Mouse (Mus musculus) forebrain, embryonic 13.5 days (tissue): ENCODE data around the gene Prdx2. TPM values are rescaled to one million over a fixed set of nuclear protein-coding genes. Genes with fewer than 3 reads are reported as not detected.

Experiments used
- ATAC-seq: fragments of 200-750 bp; cut with Nextera tagmentation; 2 replicates; pipeline ENCODE4 v1.8.0; 2017
- H3K27ac ChIP-seq: fragments of 300-500 bp; sonication (generic); 2 replicates; pipeline ENCODE4 v1.5.1; 2015; ENCODE audit warnings: inconsistent platforms, mild to moderate bottlenecking, moderate library complexity
- H3K27me3 ChIP-seq: fragments of 300-500 bp; sonication (generic); 2 replicates; pipeline ENCODE4 v1.6.1; 2015; ENCODE audit warnings: mild to moderate bottlenecking, inconsistent platforms
- H3K36me3 ChIP-seq: fragments of 300-500 bp; sonication (generic); 2 replicates; pipeline ENCODE4 v1.6.1; 2015; ENCODE audit warnings: mild to moderate bottlenecking, inconsistent platforms; ENCODE audit not compliant: poor library complexity, severe bottlenecking
- H3K4me1 ChIP-seq: fragments of 300-500 bp; sonication (generic); 2 replicates; pipeline ENCODE4 v1.6.1; 2015; ENCODE audit warnings: inconsistent platforms
- H3K4me2 ChIP-seq: fragments of 300-500 bp; sonication (generic); 2 replicates; pipeline ENCODE4 v1.6.1; 2015; ENCODE audit warnings: inconsistent platforms, mild to moderate bottlenecking, moderate library complexity
- H3K4me3 ChIP-seq: fragments of 300-500 bp; sonication (generic); 2 replicates; pipeline ENCODE4 v1.5.1; 2015; ENCODE audit warnings: mild to moderate bottlenecking, inconsistent platforms
- H3K9ac ChIP-seq: fragments of 300-500 bp; sonication (generic); 2 replicates; pipeline ENCODE4 v1.6.1; 2015; ENCODE audit warnings: mild to moderate bottlenecking, inconsistent platforms
- H3K9me3 ChIP-seq: fragments of 300-500 bp; sonication (generic); replicated peaks from 2 replicates; pipeline ENCODE4 v1.6.1; 2016; ENCODE audit warnings: inconsistent platforms
- WGBS: fragments of 180-500 bp; shearing (Covaris S2); methylation state at CpG from one replicate; pipeline ENCODE4 v1.1.7; 2015; 5-methylcytosine and 5-hydroxymethylcytosine counted together
- polyA plus RNA-seq: library from polyadenylated mRNA; unstranded; fragments of >200 nt; fragmentation: Nextera tagmentation; extraction: Ambion mirVana; gene quantifications from 2 replicates; pipeline ENCODE4 v1.2.1, GENCODE M21; 2015

Prdx2 gene
- polyA plus RNA-seq, 1 experiment from 2014 or later, result 1,662 TPM

DNA sequence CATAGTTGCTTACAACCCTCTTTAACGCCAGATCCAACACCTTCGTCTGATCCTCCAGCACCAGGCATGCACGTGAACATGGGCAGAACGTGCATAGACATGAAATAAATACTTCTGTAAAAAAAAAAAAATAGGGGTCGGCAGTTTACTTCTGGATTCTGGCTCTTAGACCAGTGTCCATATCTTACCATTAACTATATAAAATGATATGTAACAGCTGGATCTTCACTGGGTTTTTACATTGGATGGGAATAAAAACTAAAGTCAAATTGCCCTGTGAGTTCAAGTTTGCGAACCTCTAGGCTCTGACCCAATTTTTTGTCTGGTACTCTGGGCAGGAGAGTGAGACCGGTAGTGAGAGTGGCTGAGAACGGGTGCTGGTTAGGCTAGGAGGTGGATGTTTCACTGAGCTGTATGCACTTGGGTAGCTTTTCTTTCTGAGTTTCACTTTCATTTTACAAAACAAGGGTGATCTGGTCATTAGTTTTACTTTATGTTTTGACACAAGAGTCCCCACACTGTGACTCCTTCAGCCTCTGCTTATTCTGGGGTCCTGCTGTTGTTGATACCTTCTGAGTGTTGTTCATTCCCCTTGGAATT is 5.3 kb downstream of the Prdx2 start:
- Histone ChIP-seq H3K9ac (no peak overlapping the region), H3K4me3 (no peak overlapping the region), H3K27me3 (peaks cover 29% of the 10 kb centered on the region), H3K4me1 (peaks cover 72% of the 10 kb centered on the region), H3K27ac (no peak overlapping the region), H3K4me2 (no peak overlapping the region), H3K9me3 (no peaks in the 10 kb centered on the region), H3K36me3 (peaks cover 47% of the 10 kb centered on the region)
- ATAC-seq, result no peak
- WGBS, result 83% methylated on average over 8 of the region's 8 CpGs

DNA sequence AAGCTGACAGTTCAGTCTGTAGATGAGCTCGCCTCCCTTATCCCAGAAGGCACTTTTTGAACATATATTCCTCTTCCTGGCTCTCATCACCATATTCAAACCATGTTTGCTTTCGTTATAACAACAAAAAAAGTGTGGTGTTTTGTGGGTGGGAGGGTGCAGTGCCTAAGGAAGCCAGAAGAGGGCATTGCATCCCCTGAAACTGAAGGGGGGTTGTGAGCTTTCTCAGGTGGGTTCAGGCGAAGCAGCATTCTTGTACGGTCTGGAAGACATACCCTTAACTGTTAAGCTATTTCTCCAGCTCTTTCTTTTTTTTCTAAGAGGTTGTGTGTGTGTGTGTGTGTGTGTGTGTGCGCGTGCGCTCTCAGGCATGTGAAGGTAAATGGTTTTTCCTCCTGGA is 6.0 kb downstream of the Prdx2 start:
- H3K9me3 ChIP-seq, result no peaks in the 10 kb centered on the region
- peaks cover 78% of the 10 kb centered on the region for H3K4me1 ChIP-seq
- peaks cover 35% of the 10 kb centered on the region for H3K27me3 ChIP-seq
- peak overlapping the region; percentile 72; the same call in 1 of the 2 replicates for H3K9ac ChIP-seq
- no peak overlapping the region for H3K27ac ChIP-seq
- WGBS, result 34% methylated on average over 7 of the region's 7 CpGs
- H3K4me2 ChIP-seq, result peak overlapping the region; percentile 96
- peaks cover 47% of the 10 kb centered on the region for H3K36me3 ChIP-seq
- H3K4me3 ChIP-seq, result peak overlapping the region; percentile 51; the same call in 1 of the 2 replicates
- ATAC-seq, result no peak

DNA sequence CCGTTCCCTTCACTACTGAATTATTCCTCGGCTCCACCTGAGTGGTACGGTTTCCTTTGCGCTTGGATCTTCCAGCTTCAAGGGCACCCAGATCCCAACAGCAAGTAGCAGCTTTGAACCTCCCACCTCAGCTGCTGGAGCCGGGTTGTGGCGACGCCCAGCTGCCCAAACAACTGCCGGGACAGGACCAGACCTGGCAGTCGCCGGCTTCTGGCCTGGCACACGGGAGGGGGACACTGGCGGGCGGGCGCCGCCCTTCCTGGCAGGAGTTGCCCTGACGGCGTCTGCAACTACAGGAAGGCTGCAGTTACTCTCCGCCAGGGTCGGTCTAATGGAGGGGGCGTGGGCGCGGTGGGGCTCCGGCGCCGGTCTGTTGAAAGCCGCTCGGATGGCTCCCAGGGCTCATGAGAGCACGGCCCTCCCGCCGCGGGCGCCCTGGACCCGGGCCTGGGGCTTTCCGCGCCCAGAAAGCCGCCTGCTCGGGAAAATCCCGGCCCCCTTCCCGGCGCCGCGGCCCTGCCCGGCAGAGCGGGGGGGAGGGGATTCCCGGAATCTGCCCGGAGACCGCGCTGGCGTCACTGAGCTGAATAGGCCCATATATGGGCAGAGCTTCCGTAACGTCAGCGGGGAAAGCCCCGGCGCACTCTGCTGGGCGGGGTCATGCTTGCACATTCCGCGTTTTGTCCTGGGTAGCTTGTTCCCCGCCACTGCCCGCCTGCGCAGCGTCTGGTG is 6.8 kb downstream of the Prdx2 start:
- peak overlapping the region; percentile 51 for H3K4me3 ChIP-seq
- peak overlapping the region; percentile 54; the same call in 1 of the 2 replicates for H3K27ac ChIP-seq
- ATAC-seq, result peak; percentile 90
- H3K9ac ChIP-seq, result peak overlapping the region; percentile 72
- WGBS, result under 1% methylated on average over 61 of the region's 61 CpGs
- H3K4me1 ChIP-seq, result peaks cover 78% of the 10 kb centered on the region
- H3K27me3 ChIP-seq, result peaks cover 42% of the 10 kb centered on the region
- H3K36me3 ChIP-seq, result peaks cover 42% of the 10 kb centered on the region
- H3K9me3 ChIP-seq, result no peaks in the 10 kb centered on the region
- peak overlapping the region; percentile 96 for H3K4me2 ChIP-seq

DNA sequence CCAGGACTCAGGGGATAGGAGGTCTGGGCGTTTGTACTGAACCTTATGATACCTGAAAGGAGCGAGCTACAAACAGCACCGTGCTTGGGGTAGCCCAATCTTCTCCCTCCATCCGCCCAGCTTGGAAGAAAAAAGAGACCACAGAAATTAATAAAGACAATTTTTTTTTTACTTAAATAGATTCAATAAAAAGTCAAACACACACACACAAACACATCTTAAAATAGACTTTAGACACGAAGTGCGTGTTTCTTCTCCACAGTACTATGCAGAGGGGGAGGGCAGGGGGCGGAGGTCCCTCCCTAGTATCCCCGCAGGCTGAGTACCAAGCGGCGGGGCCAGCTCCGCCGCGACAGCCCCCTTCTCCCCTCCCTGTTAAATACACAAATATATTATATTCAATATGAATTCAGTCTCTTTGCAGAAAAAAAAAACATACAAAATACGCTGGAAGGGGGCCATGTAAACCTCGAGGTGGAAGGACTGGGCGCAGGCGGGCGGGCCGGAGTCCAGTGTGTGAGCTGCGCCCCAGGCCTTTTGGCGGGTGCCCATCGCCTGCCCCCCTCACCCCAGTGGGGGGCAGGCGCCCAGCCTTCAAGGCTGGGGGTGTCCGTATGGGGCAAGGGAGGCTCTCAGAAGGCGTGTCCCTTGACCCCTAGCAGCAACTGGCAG is 7.5 kb downstream of the Prdx2 start:
- H3K9me3 ChIP-seq, result no peaks in the 10 kb centered on the region
- ATAC-seq, result no peak
- peaks cover 74% of the 10 kb centered on the region for H3K4me1 ChIP-seq
- peak overlapping the region; percentile 96 for H3K4me2 ChIP-seq
- H3K4me3 ChIP-seq, result peak overlapping the region; percentile 51
- WGBS, result 5% methylated on average over 24 of the region's 25 CpGs
- H3K27me3 ChIP-seq, result peaks cover 46% of the 10 kb centered on the region
- no peak overlapping the region for H3K27ac ChIP-seq
- H3K36me3 ChIP-seq, result peaks cover 35% of the 10 kb centered on the region
- H3K9ac ChIP-seq, result peak overlapping the region; percentile 72

DNA sequence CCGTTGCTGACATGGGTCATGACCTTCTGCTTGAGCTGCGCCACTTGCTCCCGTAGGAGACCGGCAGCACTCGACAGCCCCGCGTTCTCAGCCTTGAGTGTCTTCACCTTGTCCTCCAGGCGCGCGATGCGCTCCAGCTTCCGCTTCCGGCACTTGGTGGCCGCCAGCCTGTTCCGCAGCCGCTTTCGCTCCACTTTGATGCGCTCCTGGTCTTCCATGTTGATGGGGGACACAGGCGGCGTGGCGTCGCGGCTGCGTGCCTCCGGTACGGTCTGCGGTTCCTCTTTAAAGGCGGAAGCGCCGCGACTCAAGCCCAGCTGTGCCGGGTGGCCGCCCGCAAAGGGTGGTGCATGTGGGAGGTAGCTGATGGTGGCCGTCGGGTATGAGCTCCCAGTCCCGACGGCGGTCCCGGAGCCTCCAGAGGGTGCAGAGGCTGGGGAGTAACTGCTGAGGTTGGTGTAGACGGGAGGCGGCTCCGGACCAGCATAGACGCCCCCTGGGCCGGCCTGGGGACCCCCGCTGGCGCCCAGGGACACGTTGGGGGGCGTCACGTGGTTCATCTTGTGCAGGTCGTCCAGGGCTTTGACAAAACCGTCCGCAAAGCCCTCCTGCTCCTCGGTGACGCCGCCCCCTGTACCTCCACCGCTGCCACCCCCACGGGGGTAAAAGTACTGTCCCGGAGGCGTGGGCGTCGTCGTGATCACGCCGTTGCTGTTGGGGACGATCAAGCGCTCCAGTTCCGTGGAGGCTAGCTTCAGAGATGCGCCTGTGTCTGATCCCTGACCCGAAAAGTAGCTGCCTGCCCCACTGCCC is 8.3 kb downstream of the Prdx2 start:
- under 1% methylated on average over 70 of the region's 70 CpGs for WGBS
- Histone ChIP-seq H3K9ac (peak overlapping the region; percentile 72), H3K4me3 (peak overlapping the region; percentile 51), H3K27me3 (peaks cover 54% of the 10 kb centered on the region), H3K4me2 (peak overlapping the region; percentile 96), H3K9me3 (no peaks in the 10 kb centered on the region), H3K27ac (no peak overlapping the region; the same call in 1 of the 2 replicates), H3K36me3 (peaks cover 27% of the 10 kb centered on the region), H3K4me1 (peaks cover 71% of the 10 kb centered on the region)
- no peak for ATAC-seq

DNA sequence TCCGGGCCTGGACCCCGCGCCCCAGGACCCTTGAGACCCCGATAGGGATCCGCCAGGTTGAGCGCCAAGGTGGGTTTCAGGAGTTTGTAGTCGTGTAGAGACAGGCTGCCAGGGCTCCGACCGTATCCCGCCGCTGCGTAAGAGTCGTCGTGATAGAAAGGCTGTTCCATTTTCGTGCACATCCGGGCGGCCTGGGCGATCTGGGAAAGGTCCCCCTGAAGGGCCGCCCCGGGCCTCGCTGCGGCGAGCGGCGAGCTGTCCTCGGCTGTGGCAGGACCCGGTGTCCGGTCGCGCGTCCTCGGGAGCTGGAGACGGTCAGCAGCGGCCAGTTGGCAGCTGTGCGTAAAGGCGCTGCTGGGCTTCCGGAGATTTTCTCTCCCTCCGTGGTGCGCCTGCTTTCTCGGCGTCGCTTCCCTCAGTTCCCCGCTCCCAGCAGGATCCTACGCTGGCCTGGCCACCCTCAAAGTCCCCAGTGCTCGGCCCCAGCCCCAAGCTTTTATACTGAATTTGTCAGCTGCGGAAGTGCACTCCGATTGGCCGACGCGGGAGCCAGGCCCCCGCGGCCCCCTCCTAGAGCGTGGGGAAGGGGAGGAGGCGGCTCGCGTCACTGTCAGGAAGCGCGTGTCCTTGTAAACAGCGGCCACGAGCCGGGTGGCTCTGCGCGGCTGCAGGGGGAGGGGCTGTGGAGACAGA is 9.0 kb downstream of the Prdx2 start, which contains the start of gene Junb:
TSS of gene Junb (minus strand) at position 471 of the 693 bp plus-strand sequence.
- H3K4me2 ChIP-seq, result peak within 1 kb of the TSS; percentile 96
- ATAC-seq, result peak; percentile 31
- H3K9me3 ChIP-seq, result no peaks in the 10 kb centered on the region
- peaks cover 71% of the 10 kb centered on the region for H3K4me1 ChIP-seq
- H3K27me3 ChIP-seq, result peaks cover 55% of the 10 kb centered on the region
- H3K4me3 ChIP-seq, result peak within 1 kb of the TSS; percentile 51
- H3K36me3 ChIP-seq, result peaks cover 20% of the 10 kb centered on the region
- 1% methylated on average over 63 of the region's 63 CpGs for WGBS
- no peak within 1 kb of the TSS; the same call in 1 of the 2 replicates for H3K27ac ChIP-seq
- peak within 1 kb of the TSS; percentile 72 for H3K9ac ChIP-seq

DNA sequence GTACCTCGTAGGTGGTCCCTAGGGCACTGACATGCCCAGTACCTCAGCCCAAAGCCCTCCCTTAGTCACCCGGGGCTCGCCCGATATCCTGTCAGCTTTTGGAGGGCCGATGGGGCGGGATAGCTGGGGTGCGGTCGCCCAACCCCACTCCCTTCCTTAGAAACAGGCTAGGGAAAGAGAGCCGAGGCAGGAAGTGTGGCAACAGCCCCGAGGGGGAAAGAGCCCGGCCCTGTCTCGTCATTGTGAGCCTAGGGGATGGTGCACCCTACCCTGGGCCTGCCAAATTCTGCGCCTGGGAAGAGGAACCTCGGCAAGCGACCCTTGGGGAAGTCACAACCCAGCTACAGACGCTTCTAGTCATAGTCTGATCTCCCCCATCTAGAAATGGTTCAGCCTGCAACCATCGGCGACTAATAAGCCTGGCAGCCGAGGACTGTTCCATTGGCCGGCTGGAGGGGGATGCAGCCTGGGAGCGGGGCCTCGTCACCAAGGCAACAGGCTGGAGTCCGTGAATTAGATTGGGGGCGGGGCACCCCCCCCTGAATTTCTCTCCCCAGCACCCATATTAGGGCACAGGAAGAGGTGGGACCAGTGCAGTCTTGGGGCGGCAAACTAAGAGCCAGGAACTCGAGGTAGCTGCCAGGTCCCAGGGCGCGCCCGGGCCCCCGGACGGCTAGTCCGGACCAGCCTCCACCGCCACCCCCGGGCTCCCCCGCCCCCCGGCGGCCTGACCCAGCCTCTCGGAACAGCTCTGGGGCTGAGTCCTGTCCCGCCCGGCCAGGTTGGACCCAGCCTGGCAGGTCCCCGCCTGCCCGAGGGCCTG is 10.4 kb downstream of the Prdx2 start:
- H3K36me3 ChIP-seq, result peaks cover 6% of the 10 kb centered on the region; the same call in 1 of the 2 replicates
- no peaks in the 10 kb centered on the region for H3K9me3 ChIP-seq
- peak overlapping the region; percentile 53 for H3K9ac ChIP-seq
- ATAC-seq, result peak; percentile 34
- peak overlapping the region; percentile 96 for H3K4me2 ChIP-seq
- peak overlapping the region; percentile 35 for H3K4me3 ChIP-seq
- H3K4me1 ChIP-seq, result peaks cover 69% of the 10 kb centered on the region
- WGBS, result under 1% methylated on average over 40 of the region's 42 CpGs
- peak overlapping the region; percentile 19; the same call in 1 of the 2 replicates for H3K27ac ChIP-seq
- peaks cover 65% of the 10 kb centered on the region for H3K27me3 ChIP-seq

DNA sequence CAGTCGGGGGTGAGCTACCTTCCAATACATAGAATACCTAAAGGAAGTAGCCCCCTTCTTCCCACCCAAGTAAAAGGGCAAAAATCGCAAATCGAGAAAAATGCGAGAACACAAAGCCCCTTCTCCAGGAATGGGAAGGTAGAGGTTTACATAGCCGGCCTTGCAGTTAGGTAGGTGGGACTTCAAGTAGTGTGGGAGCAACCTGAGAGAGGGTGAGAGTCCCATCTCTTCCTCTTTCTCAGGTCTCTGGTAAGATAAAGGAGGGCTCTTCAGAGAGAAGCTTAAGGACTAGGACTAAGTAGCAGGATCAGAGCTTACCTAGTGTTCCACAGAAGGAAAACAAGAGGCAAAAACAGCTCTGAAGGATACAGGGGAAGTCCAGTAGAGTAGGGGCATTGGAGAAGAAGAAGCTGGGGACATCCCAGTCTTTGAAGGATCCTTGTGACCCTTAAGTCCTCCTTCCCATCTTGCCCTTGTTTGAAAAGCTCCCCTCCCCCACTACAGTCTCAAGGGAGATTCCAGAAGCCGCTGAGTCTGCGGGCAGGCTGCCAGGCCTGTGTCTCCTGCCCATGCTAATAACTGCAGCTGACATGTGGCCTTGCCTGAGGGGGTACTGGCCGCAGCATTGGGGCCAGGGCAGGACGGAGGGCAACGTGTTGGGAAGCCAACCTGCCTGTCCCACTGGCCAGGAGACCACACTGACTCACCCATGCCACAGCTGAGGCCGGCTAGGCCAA is 11.4 kb downstream of the Prdx2 start:
- ATAC-seq, result no peak
- Histone ChIP-seq H3K4me2 (peak overlapping the region; percentile 96; the same call in 1 of the 2 replicates), H3K4me1 (peaks cover 69% of the 10 kb centered on the region), H3K27ac (no peak overlapping the region), H3K9ac (peak overlapping the region; percentile 53; the same call in 1 of the 2 replicates), H3K9me3 (no peaks in the 10 kb centered on the region), H3K27me3 (peaks cover 66% of the 10 kb centered on the region), H3K4me3 (no peak overlapping the region), H3K36me3 (no peaks in the 10 kb centered on the region)
- 33% methylated on average over 11 of the region's 11 CpGs for WGBS

DNA sequence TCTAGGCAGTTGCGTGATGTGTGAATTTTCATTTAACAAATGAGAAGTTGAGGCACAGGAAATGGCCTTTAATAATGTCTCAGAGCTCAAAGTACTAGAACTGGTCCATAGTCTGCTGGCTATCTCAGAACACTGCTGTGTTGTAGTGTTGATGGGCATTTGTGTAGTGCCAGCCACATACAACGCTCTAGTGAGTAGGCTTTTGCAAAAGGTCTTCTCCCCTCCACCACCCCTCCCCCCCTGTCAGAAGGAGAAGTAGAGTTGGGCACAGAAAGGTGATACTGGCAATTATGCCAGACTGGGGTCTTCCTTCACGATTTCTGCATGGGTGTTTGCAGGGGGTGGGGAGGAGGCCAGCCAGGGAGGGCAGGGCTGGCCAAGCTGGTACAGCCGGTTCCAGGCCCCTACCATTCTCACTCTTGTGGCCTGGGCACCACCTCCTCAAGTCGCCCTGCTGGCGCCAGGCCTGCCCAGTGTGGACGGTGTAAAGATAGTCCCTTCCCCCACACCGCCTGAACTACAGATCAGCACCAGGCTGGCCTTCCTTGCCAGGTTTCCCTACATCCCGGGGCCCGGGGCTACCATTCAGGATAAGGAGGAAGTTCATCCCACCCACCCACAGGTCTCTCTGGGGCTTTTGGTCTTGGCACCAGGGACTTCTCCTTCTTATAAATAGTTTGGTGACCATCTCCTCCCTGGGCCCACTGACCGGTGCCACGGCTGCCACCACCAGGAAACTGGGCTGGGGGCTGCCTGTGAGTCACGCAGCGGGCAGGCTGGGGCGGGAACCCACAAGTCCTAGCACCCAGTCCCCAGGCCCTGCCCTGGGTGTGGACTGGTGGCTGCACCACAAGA is 12.5 kb downstream of the Prdx2 start:
- no peaks in the 10 kb centered on the region for H3K9me3 ChIP-seq
- peaks cover 66% of the 10 kb centered on the region for H3K4me1 ChIP-seq
- 80% methylated on average over 15 of the region's 15 CpGs for WGBS
- no peak overlapping the region for H3K4me2 ChIP-seq
- H3K27me3 ChIP-seq, result peaks cover 76% of the 10 kb centered on the region
- no peaks in the 10 kb centered on the region for H3K36me3 ChIP-seq
- no peak overlapping the region for H3K9ac ChIP-seq
- H3K27ac ChIP-seq, result no peak overlapping the region
- ATAC-seq, result no peak
- no peak overlapping the region for H3K4me3 ChIP-seq
